Mouse (Mus musculus) testis, postnatal 14 days (tissue): Measurements from ENCODE around the gene Lpgat1.

Experiments used
- DNase-seq: peaks from one replicate; pipeline ENCODE4 v3.0.0; 2021; ENCODE audit warnings: low spot score

Lpgat1 gene

GRCm38 (mm10) chr1:191717601-191718498 lies at the start of gene Lpgat1:
Gene Lpgat1 (plus strand): TSS chr1:191717834.
- DNase-seq = peak; percentile 85

DNA sequence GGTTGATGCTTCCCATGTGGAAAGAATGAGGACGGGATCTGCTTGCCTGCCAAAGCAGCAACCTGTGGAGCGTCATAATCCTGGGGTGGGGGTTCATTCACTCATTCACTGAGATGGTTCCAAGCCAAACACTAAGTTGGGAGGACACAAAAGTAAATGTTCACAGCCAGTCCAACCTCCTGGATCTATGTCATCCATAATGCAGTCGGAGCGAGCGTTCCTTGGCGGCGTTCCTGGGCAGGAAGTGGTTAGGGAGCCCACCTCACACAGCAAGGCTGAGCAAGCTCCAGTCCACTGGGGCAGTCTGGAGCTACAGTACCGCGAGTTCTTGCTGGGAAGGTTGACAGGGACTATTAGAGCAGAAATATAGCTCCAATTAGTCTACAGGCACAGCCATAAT lies 49.6 kb upstream of the Lpgat1 start:
- no peak for DNase-seq

GRCm38 (mm10) chr1:191674071-191674470 lies 43.6 kb upstream of the Lpgat1 start:
- no peak for DNase-seq

DNA sequence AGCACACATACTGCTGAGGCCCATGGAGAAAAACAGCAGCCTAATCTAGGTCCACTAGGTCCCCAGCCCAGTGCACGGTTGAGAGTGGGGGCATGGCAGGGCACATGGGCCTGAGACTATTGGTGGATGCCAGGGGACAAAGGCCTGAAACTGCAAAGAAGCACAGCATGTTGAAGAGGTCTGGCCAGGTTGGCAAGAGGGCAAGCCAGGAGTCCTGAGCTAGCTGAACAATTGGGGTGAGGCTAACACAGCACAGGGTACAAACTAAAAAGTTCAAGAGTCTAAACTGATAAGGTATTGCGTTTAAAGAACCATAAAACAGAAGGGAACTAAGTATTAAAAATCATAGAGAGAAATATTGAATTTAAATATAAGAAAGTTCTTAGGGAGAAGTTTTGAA lies 36.0 kb upstream of the Lpgat1 start:
- DNase-seq = no peak

DNA sequence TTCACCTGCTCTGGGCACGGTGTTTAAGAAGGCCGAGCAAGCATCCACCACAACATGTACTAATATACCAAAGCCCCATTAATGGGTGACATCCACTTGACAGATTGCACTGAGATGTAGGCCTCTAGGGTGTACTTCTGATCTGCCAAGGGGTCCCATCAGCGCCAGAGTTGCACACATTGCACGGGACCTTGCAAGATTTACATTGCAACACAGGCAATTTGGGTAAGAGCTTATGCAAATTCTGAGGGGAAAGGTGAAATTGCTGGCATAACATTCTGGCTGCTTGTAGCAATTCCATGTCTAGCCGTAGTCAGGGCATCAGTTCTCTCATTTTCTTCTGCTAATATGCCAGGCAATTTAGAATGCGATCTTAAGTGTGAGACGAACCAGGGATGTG lies 30.1 kb upstream of the Lpgat1 start:
- DNase-seq = no peak

- no peak for DNase-seq
Measured at GRCm38 (mm10) chr1:191693231-191693630, 24.4 kb upstream of the Lpgat1 start.

GRCm38 (mm10) chr1:191698253-191698795 lies 19.3 kb upstream of the Lpgat1 start:
- no peak for DNase-seq

DNA sequence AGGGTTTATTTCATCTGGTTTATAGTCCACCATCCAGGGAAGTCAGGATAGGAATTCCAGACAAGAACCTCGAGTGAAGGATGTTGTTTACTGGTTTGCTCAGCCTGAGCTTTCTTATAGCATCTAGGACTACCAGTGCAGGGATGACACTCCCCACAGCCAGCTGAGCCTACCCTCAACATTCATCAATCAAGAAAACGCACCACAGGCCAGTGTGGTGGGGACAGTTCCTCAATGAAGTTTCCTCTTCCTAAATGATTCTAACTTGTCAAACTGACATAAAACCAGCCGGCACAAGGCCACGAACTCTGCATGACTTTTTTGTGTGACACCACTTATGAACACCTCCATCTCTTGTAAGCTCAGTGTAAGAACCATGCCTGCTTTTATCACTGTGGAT lies 13.1 kb upstream of the Lpgat1 start:
- no peak for DNase-seq

- no peak for DNase-seq
Measured at GRCm38 (mm10) chr1:191706541-191707078, 11.0 kb upstream of the Lpgat1 start.

- DNase-seq = no peak
Measured at GRCm38 (mm10) chr1:191709811-191710210, 7.8 kb upstream of the Lpgat1 start.

DNA sequence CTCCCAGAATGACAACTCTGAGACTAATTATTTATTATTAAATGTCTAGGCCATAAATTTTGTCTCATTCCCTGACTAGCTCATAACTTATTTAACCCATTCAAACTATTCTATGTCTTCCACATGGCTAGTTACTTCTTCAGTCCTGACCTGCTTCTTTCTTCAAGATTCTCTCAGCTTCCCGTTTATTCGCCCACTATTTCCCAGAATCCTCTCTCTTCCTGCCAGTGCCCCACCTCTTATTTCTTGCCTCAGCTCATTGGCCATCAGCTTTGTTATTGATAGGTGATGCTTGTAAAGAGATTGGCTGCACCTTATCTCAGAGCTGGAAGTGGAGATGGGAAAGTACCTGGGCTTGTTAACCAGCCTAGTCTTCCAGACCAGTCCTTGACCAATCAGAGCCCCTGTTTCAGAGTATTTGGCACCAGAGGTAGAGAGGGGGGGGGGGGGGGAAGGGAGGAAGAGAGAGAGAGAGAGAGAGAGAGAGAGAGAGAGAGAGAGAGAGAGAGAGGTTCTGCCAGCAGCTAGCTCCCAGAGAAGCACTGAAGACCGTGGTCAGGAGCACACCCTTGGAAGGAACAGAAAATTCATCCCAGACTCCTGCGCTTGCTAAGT lies 5.3 kb upstream of the Lpgat1 start:
- DNase-seq = no peak

DNA sequence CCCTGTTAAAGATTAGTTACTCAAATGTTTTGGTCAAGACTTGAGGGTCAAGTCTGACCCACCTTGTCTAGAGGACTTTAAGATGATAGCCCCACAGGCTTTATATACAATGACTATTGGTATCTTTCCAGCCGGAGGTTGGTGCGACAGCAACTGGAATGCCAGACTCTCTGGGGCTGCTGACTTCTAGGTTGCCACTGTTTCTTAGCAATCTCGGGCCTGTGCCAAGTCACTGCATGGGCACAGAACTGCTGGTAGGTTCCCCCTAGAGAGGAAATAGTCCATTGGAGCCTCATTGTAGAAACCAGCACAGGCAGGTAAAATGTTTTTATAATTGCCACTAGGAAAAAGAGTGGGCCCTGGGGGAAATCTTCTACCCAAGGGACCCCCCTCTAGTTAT lies 3.8 kb upstream of the Lpgat1 start:
- no peak for DNase-seq

DNA sequence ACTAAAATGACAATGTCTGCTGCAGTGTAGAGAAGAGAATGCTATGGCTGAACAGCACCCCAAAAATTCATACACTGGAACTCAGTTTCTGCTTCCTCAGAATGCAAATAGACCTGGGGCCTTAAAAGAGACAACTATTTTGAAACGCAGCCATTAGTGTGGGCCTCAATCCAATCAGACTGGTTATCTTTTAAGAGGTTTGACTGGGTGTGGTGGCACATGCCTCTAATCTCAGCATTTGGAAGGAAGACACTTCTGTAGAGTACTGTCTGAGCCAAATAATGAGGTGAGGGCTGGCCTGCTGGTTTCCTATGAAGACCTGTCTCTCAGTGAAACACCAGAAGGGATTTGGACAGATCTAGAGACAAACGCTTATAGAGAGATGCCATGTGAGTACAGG lies 2.5 kb upstream of the Lpgat1 start:
- DNase-seq = no peak

GRCm38 (mm10) chr1:191717141-191717540 lies 493 bp upstream of the Lpgat1 start:
- no peak for DNase-seq

- DNase-seq = peak; percentile 79
Measured at GRCm38 (mm10) chr1:191718522-191719281, 1.1 kb downstream of the Lpgat1 start.

GRCm38 (mm10) chr1:191719326-191719725 lies 1.7 kb downstream of the Lpgat1 start:
- DNase-seq = peak; percentile 10

GRCm38 (mm10) chr1:191720419-191720818 lies 2.8 kb downstream of the Lpgat1 start:
- DNase-seq = no peak

- no peak for DNase-seq
Measured at GRCm38 (mm10) chr1:191722706-191723105, 5.1 kb downstream of the Lpgat1 start.

DNA sequence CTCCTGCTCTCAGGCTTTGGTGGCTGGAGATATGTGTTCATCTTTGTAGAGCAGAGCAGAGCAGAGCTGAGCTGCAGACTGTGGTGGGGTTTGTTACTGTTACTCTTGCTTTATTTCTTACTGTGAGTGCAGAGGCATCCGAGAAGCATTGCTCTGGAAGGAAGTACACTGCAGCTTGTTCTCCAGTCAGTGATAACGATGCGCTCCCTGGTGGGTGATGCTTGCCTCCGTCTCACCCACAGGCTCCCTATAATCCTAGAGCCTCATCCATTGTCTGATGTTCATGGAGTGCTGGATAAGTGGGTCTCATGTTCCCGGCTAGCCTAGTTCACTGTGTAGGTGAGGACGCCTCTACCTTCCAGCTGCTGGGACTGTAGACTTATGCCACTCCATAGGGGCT lies 6.0 kb downstream of the Lpgat1 start:
- no peak for DNase-seq

DNA sequence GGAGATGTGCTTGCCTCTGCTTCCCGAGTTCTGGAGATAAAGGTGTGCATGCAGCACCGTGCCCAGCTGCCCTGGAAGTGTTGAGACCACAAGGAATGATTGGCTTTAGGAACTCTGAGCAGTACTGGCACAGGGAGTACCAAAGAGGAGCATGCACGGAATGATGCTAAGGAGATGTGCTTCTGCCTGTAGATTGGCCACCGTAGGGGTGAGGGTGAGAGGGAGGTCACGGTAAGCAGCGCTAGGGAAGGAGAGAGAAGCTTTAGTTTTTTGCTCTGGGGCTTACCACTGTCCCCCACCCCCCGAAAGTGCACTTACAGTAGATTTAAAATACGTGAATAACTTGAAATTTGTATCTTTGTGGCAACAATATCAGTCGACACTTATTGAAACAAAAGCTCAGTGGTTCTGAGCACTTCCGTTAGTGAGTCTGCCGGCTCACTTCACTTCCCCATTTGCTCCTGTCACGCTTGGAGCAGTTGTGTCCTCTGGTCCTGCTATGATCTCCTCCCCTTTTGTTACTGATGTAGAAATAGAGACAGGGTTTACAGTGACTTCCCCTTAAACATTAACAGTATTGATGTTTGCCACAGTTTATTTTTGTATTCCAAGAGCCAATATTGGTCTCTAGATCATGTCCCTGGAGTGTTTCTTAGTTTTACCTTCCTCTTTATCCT lies 6.9 kb downstream of the Lpgat1 start:
- no peak for DNase-seq

DNA sequence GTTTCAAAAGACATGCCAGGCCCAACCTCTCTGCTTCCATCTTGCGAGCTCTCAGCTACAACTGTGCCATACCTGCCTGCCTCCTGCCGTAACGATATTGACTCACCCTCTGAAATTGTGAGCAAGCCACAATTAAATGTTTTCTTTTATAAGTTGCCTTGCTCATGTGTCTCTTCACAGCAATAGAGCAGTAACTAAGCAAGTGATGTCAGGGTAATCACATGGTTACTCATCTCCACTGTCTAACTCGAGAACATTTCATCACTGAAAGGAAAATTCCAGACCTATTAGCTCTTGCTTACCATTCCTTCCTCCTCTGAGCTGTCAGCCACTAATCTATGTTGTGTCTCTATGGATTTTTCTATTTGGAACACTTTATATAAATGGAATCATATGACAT lies 15.0 kb downstream of the Lpgat1 start:
- DNase-seq = no peak

DNA sequence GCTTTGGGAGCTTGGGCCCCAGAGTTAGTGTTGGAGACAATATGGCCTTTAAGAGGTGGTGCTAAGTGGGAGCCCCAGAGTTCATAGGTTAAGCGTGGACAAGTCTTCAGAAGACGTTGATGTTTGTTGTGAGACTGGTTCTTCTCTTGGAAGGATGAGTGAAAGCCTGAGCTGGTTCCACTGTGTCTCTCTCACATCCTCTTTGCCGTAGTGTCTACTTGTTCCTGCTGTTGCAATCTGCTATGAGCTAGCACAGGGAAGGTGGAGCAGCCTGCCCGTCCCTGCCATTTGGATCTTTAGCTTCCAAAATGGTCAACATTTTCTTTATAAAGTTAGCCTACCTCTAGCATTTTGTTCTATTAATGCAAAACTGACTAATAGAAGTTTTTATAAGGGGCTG lies 16.2 kb downstream of the Lpgat1 start:
- no peak for DNase-seq
